Mouse (Mus musculus): ENCODE measurements around the gene Atg10.

The Atg10 gene

DNA sequence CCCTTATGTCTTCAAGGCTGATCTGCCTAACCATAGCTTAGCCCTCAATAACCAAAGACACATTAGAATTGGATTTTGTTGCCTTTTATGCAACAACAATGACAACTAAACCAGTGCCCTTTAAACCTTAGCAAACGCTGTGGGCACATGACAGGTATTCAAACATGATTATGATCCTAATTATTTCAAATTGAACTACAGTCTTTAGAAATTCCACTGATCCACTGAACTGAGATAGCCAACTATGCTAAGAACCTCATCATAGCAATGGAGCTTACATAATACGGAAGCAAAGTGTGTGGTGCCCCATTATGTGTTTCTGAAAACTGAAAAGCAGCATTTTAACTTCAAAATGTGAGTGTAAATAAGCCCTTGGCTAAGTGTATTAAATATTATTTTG lies 191.9 kb downstream of the Atg10 start:
- no peak for DNase-seq (ENCODE audit: low read depth, low spot score)

DNA sequence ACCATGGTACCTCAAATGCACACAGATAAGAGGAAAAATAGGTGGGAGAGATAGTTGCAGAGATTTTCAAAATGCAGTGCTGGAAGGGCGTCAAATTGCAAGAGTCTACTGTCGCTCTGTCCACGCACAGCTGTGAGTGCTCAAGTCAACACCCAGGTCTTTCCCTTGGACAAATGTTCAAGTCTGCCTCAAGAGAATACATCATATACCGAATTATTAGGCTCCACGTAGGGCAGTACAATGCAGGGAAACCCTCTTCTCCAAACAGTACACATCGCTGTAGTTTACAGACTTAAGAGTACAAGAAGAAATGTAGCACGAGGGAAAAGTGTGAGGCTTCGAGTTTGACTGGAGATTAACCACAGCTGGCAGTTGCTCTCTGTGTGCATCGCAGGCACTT lies 200.3 kb downstream of the Atg10 start:
- DNase-seq (ENCODE audit: low read depth, low spot score), result no peak

DNA sequence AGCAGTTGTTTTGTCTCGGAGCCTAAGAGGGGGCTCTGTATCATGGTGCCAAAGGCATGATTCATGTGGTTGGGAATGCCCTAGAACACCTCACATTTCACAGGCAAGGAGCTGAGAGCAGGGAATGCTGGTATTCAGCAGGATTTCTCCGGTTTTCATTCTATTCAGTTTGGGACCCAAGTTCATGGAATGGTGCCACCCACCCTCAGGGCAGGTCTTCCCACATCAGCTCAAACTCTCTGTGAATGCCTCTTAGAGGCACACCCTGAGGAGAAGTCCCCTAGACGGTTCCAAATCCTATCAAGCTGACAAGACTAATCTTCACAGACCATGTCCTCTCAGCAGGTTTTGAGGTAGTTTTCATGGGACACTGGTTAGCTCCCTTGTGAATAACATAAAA lies 211.9 kb downstream of the Atg10 start:
- DNase-seq (ENCODE audit: low read depth, low spot score), result no peak

DNA sequence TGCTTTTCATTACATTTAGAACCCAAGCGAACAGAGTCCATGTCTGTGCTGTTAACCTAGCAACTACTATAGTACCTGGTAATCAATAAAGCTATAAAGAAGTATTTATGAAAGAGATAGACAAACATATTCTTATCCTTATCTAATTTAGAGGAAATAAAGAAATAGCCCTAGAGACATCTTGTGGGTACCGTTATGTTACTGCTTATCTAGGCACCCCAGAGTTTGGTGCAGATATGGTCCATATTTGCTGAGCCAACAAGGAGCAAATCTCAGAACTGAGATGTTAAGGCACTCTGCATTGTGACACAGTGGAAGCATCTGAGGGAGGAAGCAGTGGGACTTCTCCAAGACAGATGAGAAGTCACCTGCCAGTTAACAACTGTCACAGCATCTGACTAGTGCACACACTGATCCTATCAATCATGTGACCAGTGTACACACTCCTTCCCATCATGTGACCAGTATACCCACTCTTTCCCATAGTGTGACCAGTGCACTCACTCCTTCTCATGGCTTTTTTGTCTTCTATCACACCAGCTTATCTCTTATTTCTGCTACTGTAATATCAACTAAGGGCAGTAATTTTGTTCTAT lies 228.6 kb downstream of the Atg10 start:
- DNase-seq (ENCODE audit: low read depth, low spot score), result no peak

DNA sequence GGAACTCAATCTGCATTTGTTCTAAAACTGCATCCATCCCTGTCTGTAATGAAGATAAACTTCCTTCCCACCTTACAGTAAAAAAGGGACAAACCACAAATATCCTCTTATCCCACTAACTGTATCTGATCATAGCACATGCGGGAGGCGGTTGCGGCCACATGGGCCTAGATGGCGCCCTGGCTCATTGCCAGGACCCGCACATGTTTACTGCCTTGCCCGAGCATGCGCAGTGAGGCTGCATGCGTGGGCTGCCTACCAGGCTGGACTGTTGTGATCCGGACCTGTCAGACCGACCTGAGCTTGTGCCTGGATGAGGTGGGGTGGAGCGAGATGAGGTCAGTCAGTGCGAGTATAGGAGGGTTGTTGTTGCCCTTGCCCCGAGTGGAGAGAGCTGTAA lies 230.2 kb downstream of the Atg10 start:
- DNase-seq (ENCODE audit: low read depth, low spot score), result no peak

DNA sequence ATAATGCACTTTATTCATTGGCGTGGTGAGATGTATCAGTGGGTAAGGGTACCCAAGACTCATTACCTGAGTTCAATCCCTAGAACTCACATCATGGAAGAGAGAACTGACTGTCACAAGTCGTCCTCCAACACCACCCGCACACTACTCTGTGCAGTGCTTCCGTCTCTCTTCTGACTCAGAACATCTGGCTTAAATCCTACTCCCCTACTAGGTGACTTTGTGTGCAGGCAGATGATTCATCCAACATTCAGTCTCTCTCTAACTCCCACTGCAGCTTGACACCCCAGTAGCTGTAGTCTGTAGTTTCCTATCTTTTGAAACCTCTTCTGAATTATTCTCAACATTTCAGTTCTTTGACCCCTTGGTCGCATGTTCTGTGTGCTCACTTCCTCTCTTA lies 230.8 kb downstream of the Atg10 start:
- no peak for DNase-seq (ENCODE audit: low read depth, low spot score)

DNA sequence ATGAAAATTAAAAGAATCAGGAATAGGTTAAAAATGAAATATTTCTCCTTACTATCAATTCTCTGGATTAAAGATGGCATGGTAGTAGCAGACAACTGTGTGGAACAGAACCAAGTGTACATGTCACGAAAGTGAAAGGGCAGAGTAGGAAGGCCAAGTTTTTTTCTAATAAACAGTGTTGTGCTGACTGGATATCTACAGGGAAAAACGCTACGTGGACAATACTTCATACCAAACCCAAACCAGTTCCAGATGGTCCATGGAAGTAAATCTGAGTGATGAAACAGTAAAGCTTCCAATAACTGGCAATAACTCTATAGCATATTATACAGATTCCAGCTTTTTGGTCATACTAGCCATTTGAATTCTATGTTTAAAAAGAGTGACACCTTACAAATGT lies 235.5 kb downstream of the Atg10 start:
- DNase-seq (ENCODE audit: low read depth, low spot score), result no peak

DNA sequence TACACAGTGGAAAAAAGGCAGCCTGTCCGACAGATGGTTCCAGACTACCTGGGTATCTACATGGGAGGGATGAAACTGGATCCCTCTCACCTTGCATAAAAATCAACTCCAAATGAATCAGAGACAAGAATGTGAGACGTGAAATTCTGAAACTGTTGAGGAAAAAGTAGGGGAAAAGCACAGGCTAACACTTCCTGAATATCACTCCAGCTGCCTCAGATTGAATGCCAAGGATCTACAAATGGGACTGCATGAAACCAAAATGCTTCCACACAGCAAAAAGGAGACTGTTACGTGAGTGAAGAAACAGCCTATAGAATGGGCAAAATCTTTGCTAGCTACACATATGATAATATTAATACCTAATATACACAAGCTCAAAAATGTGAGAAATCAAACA lies 238.4 kb downstream of the Atg10 start:
- no peak for DNase-seq (ENCODE audit: low read depth, low spot score)

DNA sequence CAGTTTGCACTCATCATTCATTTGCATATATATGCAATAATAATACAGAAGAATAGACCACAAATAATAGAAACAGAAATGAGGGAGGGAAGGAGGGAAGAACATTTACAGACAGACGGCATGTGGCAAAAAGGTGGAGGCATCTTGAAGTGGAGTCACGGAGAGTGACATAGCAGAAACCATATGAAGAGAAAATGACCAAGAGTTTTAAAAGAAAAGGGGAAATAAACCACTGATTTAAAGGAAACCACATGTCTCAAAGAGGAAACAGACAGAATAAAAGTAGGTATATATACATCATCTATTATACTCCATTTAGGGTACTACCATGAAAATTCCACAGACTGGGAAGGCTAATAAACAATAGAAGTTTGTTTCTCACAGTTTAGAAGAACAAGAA lies 239.7 kb downstream of the Atg10 start:
- DNase-seq (ENCODE audit: low read depth, low spot score), result no peak

DNA sequence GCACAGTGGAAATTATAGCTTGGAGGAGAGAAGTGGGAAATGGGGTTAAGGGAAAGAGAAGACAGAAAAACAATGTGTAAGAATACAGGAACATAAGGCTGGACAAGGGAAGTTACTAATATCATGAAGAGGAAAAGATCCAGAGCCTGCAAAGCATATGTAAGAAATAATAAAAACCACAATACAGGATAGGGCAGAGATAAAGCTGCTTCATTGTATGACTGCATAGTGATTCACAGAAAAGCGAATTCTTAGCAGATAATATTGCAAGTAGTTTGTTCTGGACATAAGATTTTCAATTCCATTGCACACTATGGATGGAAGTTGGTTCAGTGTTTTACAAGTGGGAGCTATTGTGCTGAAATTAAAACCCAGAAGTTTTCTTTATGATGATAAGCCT lies 242.0 kb downstream of the Atg10 start:
- no peak for DNase-seq (ENCODE audit: low read depth, low spot score)

DNA sequence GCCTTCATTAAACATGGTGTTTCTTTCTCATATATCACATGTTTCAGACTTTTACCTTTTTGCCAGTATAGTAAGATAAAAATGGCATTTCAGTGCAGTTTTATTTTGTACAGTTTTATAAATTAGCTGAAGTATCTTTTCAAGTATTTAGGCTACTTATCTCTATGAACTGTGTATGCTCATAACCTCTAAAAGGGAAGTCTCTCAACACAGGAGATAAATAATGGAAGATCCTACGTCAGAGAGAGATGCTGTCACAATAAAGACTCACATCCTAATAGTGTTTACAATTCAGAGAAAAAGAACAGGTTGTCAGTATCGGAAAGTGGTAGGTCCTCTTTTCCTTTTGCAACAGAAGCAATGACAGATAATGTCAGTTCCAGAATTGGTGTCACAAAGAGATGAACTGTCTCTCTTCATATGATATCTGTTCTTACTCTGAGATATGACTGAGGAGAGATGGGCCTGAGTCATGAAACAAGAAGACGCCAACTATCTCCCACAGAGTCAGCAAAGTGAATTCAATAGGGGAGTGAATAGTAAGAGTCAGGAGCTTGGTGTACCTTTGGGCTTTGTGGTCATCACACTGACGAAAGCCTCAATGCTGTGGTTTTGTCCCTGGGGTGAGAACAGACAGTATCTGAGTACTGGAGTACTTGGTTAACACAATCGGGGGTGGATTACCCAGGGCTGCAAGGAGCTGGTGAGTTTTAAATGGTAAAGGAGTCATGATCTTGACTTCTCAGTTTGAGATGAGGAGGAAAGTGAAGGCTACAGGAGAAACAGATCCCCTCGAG lies 242.7 kb downstream of the Atg10 start:
- DNase-seq (ENCODE audit: low read depth, low spot score), result no peak

DNA sequence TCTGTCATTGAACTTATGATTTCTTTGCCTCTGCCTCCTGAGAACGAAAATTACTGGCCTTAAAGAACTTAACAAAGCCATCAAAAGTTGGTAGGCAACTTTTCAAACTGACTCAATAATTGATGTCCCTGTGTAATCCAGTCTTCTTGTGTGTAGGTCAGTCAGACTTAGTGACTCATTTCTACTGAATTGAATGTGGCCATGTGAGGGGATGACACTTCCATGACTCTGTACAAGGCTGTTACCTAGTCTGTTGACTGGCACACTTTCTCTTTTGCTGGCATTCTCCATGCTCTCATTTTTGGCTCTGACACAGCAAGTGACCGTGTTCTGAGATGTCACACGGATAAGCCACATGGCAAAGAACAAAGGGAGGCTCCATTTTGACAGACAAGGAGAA lies 246.7 kb downstream of the Atg10 start:
- no peak for DNase-seq (ENCODE audit: low read depth, low spot score)

DNA sequence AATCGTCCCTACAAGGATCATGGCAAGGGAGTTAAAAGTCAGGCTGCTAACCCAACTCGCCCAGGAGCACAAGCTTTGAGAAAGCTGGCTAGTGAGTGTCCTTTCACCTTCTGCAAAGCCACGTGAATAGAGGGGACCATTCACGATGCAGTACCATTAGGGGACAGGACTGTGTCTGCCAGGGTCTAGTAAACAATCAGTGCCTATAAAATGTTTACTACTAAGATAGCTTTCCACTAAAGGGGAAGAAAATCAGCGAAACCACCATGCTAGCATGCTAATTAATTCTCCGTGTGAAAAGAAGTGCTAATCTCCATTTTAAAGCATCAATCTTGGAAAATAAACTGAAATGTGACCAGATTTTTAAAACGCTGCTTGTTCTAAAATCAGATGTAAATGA lies 250.4 kb downstream of the Atg10 start:
- DNase-seq (ENCODE audit: low read depth, low spot score), result peak; percentile 24

DNA sequence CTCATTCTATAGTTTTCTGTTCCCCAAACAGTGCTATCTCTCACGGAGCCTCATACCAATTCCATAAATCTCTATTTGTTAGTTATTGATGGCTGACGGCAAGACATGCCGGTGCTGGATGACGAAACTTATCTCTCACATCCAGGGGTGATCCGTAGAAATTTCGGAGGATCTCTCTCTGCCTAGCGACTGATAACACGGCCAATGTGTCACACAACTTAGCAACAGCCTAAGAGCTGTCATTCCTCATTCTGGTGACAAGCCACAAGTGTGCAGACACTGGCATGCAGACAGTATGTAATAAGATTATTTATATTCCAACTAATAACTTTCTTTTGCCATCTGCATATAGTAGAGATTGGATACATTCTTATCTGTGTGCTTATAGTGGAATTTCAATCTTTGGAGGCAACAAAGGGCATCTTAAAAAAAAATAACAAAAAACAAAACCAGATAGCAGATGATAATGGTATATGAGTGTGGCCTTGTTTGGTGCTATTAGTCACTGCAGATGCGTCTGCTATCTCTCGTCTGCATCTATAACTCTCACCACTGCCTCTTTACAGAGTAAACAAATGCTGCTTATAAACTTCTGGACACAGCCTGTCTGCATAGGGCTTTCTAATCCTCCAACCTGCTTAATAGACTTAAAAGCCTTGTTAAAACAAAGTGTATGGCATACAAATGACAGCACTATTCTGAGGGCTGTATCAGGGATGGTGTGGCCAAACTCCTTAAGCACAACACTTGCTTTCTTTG lies 253.3 kb downstream of the Atg10 start:
- no peak for DNase-seq (ENCODE audit: low read depth, low spot score)

DNA sequence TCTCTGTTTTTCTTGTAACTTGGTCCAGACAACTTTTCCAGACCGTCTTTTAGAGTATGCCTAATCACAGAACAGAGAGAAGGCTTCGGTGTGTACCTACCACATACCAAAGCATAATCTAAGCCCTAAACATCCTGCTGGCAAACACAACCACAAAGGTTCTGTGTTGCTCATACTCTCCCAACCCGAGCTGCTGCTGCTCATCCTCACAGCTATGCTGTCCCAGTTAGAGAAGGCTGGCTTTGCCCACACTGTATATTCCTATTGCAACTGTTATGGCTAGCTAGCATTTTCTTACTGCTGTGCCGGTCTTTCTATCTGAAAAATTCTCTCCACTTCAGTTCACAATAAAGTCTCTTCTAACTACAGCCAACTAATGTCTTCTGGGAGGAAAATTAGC lies 254.8 kb downstream of the Atg10 start:
- DNase-seq (ENCODE audit: low read depth, low spot score), result no peak

DNA sequence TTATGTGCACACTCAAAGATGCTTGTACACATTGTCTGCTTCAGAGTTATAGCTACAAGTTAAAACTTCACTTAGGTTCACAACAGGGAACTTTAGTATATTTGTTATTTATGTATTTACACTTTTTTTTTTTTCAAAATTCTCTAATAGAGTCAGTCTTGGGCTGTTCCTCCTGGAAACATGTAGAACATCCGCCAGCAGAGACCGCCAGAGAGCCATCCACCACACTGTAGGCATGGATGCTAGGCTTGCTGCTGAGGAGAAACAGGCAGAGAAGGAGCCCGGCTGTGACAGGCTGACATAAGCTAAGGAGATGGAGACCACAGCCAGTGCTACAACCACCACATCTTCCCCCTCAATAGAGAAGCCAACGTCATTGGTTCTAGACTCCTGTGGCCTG lies 256.3 kb downstream of the Atg10 start:
- DNase-seq (ENCODE audit: low read depth, low spot score), result peak; percentile 78

DNA sequence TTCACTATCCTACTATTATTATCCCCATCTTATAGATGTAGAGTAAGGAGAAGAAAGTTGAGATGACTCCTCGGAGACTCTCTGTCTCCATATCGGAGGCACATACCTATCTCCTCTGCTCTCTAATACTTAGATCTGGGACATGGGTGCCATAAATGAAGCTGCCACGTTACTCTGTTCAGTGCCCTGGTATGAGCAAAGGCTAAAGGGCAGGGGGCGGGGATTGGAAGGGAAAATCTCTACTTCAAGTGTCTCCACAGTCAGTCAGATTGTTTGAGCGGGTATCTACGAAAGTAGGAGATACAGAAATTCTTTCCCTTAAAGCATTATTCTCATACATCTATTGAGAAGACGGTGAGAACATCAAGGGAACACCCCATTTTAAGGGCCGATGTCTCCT lies 257.8 kb downstream of the Atg10 start:
- no peak for DNase-seq (ENCODE audit: low read depth, low spot score)

DNA sequence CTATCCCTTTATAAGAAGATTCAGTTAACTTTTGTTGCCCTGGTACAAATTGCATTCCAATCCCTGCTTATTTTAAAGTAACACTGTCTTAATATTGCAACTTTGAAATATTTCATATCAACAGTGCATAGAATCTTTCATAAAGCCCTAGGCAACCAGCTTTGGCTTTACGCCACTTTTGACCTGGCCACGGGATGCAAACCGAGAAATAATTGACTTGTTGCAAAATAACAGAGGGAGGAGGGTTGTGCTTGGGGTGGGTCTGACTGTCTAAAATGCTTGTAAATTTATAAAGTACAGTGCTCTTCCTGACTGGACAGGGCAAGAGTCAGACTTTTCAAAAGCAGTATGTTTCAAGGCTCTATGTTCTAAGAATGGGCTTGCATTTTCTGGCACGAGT lies 259.3 kb downstream of the Atg10 start:
- DNase-seq (ENCODE audit: low read depth, low spot score), result no peak

DNA sequence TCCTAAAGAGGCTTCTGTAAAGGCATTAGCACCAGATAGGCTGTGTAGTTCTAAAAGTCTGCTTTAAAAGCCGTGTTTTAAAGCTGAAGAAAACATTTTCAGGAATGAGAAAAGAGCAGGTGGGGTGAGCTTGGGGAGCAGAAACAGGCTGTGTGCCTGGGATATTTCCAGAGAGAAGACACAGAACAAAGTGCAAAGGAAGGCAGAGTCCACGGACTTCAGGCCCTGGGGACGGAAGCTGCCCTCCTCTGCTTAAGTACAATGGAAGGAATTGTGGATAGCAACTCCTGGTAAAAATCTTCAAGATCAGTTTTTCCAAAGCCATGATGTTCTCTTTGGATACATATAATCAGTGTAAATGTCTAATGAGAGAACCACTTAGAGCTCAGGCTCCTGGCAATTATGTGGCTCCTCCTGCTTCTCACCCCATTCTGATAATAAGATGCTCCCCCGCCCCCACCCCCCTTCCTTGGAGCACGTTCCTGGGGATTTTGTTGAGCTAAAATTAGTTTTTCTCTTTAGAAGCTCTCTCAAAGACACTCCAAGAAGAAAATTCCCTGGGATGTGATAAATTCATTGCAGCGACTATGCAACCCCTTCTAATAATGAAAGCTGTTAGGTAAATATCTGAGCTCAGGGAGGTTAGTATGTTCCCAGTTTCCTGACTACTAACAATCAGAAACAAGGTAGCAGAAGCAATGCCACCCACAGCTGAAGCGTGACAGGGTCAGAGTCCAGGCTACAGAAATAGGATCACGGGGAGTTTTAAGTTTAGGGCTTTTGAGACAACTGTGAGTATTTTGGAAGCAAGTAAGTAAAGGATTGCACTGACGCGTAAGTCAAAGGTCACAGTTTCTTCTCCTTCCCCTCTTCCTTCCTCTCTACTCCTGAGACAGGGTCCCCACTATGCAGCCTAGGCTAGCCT lies 260.7 kb downstream of the Atg10 start:
- DNase-seq (ENCODE audit: low read depth, low spot score), result no peak

DNA sequence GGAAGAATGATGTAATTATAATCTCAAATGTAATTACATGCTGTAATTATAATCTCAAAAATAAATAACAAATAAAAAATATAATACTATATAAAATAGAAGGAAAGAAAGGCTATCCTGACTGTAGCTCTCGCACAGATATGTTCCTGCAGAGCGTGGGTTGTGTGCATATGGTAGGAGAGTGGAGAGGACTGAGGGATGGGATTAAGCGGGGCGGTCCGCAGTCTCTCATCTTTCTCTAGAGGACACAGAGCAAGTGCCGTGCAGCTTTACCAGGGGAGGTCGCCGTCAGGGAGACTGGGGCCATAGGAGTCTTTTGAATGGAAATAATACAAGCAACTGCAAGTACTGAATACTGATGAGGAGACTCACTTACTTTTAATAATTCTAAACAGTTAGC lies 263.2 kb downstream of the Atg10 start:
- DNase-seq (ENCODE audit: low read depth, low spot score), result no peak

DNA sequence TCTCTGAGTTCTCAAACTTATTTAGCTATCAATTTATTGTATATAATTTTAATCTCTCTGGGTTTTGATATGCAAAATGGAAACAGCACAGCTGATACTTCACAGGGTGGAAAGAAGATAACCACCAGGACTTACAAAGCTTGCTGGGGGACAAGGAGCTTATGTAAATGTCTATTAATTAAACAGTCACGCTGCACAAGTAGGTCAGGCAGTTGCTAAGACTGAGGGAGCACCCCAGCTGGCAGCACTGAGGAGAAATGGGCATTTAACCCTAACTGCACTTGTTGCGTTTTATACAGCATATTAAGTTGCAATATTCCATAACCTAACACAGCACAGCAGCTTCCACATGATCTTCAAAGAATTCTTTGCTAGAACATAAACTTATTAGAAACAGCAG lies 264.9 kb downstream of the Atg10 start:
- DNase-seq (ENCODE audit: low read depth, low spot score), result no peak

DNA sequence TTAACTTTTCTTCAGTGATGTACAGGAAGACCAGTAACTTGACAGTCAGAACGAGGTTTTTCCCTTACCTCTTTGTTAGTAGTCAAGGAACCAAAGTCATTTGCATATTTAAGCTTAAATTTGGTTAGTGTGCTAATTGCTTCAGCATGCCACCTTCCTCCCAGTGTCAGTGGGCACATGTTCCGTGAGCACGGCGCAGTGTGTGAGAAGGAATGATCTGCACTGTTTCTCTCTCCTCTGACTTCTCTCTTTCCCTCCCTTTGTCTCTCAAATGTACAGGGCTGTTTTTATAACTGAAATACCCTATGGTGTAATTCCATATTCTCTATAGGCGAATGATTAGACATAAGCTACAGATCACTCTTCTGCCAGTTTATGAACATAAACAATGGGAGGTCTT lies 284.2 kb downstream of the Atg10 start:
- no peak for DNase-seq (ENCODE audit: low read depth, low spot score)

All from forelimb bud, embryonic 11.5 days (tissue).